Mouse (Mus musculus) liver, adult 10 weeks (tissue): ENCODE data around the gene Trim43b. TPM values are rescaled to one million over a fixed set of nuclear protein-coding genes. Genes with fewer than 3 reads are reported as not detected.

Experiments
- polyA plus RNA-seq: library from polyadenylated mRNA; stranded (reverse); fragments of 350-450 nt; fragmentation: Illumina TruSeq; extraction: RNeasy Lipid Tissue Mini Kit (QIAGEN cat#74804); gene quantifications from one replicate; pipeline ENCODE4 v1.2.3, GENCODE M21; 2014; ENCODE audit warnings: low read depth, low replicate concordance

Gene Trim43b
- polyA plus RNA-seq = not detected

DNA sequence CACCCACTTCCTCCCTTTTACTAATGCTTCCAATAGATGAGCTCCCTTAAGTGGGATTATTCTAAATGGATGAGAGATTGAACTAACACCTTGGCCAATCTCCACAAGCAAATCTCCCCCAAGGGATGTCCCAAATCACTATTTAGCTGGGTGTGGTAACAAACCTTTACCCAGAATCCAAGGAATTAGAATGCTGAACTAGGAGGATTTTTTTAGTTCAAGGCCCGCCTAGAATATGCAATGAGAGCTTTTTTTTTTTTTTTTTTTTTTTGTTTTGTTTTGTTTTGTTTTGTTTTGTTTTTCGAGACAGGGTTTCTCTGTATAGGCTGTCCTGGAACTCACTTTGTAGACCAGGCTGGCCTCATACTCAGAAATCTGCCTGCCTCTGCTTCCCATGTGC, at the start of gene Trim43b:
Gene Trim43b (minus strand): TSS at position 101 of the 400 bp plus-strand sequence.

Other genes with a start within 250 kb of the Trim43b start
- 1.6 TPM for gene Bcl2a1a, start 135.9 kb downstream of the Trim43b start, polyA plus RNA-seq
- 1.9 TPM for gene Bcl2a1b, start 106.4 kb upstream of the Trim43b start, polyA plus RNA-seq
- 1.3 TPM for gene Gm29094, start 106.5 kb upstream of the Trim43b start, polyA plus RNA-seq
- 66.4 TPM for gene Mthfs, start 117.8 kb upstream of the Trim43b start, polyA plus RNA-seq